29 mouse cellular contexts compared by ENCODE assay signal in genomic region chr17:56925998-56926397, GRCm38 (mm10). TPM values are rescaled to one million over a fixed set of nuclear protein-coding genes. Genes with fewer than 3 reads are reported as not detected.
"Had no signal": no experiment of that assay in that cellular context is flagged by ENCODE, and none has a peak within 500 bp of the region (broad histone marks: within the 10 kb centered on the region; RNA-seq: fewer than 3 reads in every experiment).

No protein-coding gene starts in this region.

- H3K9ac ChIP-seq: kidney, embryonic 15.5 days; limb, embryonic 13.5 days; liver, embryonic 12.5 days; liver, embryonic 15.5 days; lung, embryonic 15.5 days; midbrain, embryonic 13.5 days; neural tube, embryonic 13.5 days; stomach, embryonic 15.5 days had no signal

- H3K9me3 ChIP-seq: kidney, embryonic 15.5 days; limb, embryonic 10.5 days; limb, embryonic 13.5 days; liver, embryonic 12.5 days; liver, embryonic 15.5 days; lung, embryonic 15.5 days; midbrain, embryonic 10.5 days; midbrain, embryonic 13.5 days; neural tube, embryonic 13.5 days; stomach, embryonic 15.5 days had no signal

- H3K27ac ChIP-seq: kidney, embryonic 15.5 days; limb, embryonic 10.5 days; limb, embryonic 13.5 days; liver, embryonic 12.5 days; liver, embryonic 15.5 days; lung, embryonic 15.5 days; midbrain, embryonic 10.5 days; midbrain, embryonic 13.5 days; neural tube, embryonic 13.5 days; stomach, embryonic 15.5 days had no signal

- H3K4me1 ChIP-seq: kidney, embryonic 15.5 days; limb, embryonic 10.5 days; lung, embryonic 15.5 days; stomach, embryonic 15.5 days had no signal

- H3K27me3 ChIP-seq: kidney, embryonic 15.5 days; limb, embryonic 13.5 days; liver, embryonic 12.5 days; liver, embryonic 15.5 days; lung, embryonic 15.5 days; megakaryocyte, embryonic 14.5 days; midbrain, embryonic 13.5 days; neural tube, embryonic 13.5 days; stomach, embryonic 15.5 days had no signal

- H3K4me3 ChIP-seq: kidney, embryonic 15.5 days; limb, embryonic 10.5 days; limb, embryonic 13.5 days; liver, embryonic 12.5 days; liver, embryonic 15.5 days; lung, embryonic 15.5 days; midbrain, embryonic 10.5 days; midbrain, embryonic 13.5 days; myocyte; neural tube, embryonic 13.5 days; stomach, embryonic 15.5 days had no signal

- DNase-seq: kidney, adult 2 months; kidney, postnatal 10 days; kidney, postnatal 4 days; liver; lung, postnatal 10 days; lung, postnatal 36 days; right cerebral cortex, postnatal 4 days; thymus, adult 2 months; thymus, postnatal 25 days had no signal

- ATAC-seq: liver, embryonic 12.5 days; midbrain, embryonic 13.5 days; midbrain, embryonic 16.5 days had no signal

RNA-seq across cellular contexts. Expression of gene 1700061G19Rik, which starts 50.7 kb away (rescaled TPM):
- total RNA-seq: monocyte, adult 5-6 weeks; neutrophil, adult 5-6 weeks had no signal

RNA-seq across cellular contexts. Expression of gene Acsbg2, which starts 51.8 kb away (rescaled TPM):
- total RNA-seq: layer of hippocampus, adult 18-20 months; layer of hippocampus, postnatal 14 days; left cerebral cortex, adult 8-10 months; left cerebral cortex, postnatal 14 days; monocyte, adult 5-6 weeks; neutrophil, adult 5-6 weeks had no signal
- polyA plus RNA-seq: kidney, embryonic 15.5 days; limb, embryonic 10.5 days; limb, embryonic 13.5 days; liver, embryonic 12.5 days; liver, embryonic 15.5 days; lung, embryonic 15.5 days; midbrain, embryonic 10.5 days; midbrain, embryonic 13.5 days; midbrain, embryonic 16.5 days; myocyte; neural tube, embryonic 13.5 days; stomach, embryonic 15.5 days; urinary bladder, adult 2 months had no signal

RNA-seq across cellular contexts. Expression of gene Acer1, which starts 55.9 kb away (rescaled TPM):
- total RNA-seq: layer of hippocampus, adult 18-20 months; layer of hippocampus, postnatal 14 days; left cerebral cortex, adult 8-10 months; left cerebral cortex, postnatal 14 days; monocyte, adult 5-6 weeks; neutrophil, adult 5-6 weeks had no signal
- polyA plus RNA-seq: kidney, adult 2 months; kidney, embryonic 15.5 days; limb, embryonic 10.5 days; limb, embryonic 13.5 days; liver, embryonic 12.5 days; liver, embryonic 15.5 days; lung, embryonic 15.5 days; midbrain, embryonic 10.5 days; midbrain, embryonic 13.5 days; midbrain, embryonic 16.5 days; myocyte; neural tube, embryonic 13.5 days had no signal
